Mouse (Mus musculus): ENCODE data around the gene Shc3. TPM values are rescaled to one million over a fixed set of nuclear protein-coding genes. Genes with fewer than 3 reads are reported as not detected.

Gene Shc3
- polyA plus RNA-seq, 1 experiment from 2014 or later: 0.31 TPM

DNA sequence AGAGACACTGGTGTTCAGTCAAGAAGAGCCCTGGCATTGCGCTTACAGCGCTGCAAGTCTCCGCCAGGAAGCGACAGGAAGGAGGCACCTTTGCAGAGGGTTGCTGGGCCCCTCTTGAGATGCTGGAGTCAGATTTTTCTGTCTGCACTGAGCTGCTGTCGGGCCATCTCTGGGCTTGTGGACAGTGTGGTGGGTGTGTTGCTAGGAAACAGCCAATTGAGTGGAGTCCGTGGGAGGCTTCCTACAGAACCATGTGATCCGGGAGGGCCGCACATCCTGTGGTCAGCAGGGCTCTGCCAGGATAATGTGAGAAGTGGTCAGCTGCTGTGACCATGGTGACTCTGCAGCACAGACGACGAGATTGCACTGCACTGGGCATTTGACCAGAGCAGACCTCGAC, 4.6 kb upstream of the Shc3 start:
- Histone ChIP-seq H3K9ac (replicated peaks; ENCODE audit: low read length) (no peak overlapping the region), H3K27ac (ENCODE audit: low read length) (no peak overlapping the region), H3K4me1 (ENCODE audit: insufficient read depth, low read length) (peaks cover 11% of the 10 kb centered on the region; the same call in 1 of the 2 replicates), H3K36me3 (ENCODE audit: insufficient read depth, low read length) (no peaks in the 10 kb centered on the region), H3K9me3 (ENCODE audit: low read length) (no peaks in the 10 kb centered on the region), H3K4me3 (ENCODE audit: low read length) (no peak overlapping the region), H3K27me3 (ENCODE audit: insufficient read depth, low read length) (peaks cover 17% of the 10 kb centered on the region; the same call in 1 of the 2 replicates), H3K4me2 (replicated peaks; ENCODE audit: low read depth, low read length) (peak overlapping the region; percentile 36)
- ATAC-seq (ENCODE audit: low FRiP score, low TSS enrichment): peak; percentile 91
- 17% methylated on average over 11 of the region's 11 CpGs for WGBS

DNA sequence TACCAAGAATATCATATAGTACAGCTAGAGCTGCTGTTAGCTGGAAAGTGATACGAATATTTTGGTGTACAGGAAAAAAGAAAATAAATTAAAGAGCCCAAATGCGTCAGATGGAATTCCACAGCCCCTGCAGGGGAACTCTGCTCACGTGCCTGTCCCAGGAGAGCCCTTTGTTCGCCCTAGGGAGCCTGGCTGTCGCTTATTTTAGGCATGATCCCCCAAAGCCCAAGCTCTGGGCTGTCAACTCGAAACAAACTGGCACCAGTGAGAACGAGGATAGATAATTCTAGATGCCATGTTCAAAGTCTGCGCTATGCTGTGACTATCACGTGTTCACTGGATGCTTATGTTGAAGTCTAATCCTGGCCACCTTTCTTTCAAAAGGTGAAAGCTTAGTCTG, 892 bp upstream of the Shc3 start:
- Histone ChIP-seq H3K9me3 (ENCODE audit: low read length) (no peaks in the 10 kb centered on the region), H3K36me3 (ENCODE audit: insufficient read depth, low read length) (no peaks in the 10 kb centered on the region), H3K4me2 (replicated peaks; ENCODE audit: low read depth, low read length) (0 out of 2 replicates have a peak overlapping the region, but pooled peaks have one; percentile 2), H3K4me3 (ENCODE audit: low read length) (no peak overlapping the region), H3K27me3 (ENCODE audit: insufficient read depth, low read length) (peaks cover 53% of the 10 kb centered on the region), H3K9ac (replicated peaks; ENCODE audit: low read length) (no peak overlapping the region), H3K4me1 (ENCODE audit: insufficient read depth, low read length) (peaks cover 25% of the 10 kb centered on the region), H3K27ac (ENCODE audit: low read length) (no peak overlapping the region)
- 11% methylated on average over 9 of the region's 9 CpGs for WGBS
- no peak for ATAC-seq (ENCODE audit: low FRiP score, low TSS enrichment)

GRCm38 (mm10) chr13:51569685-51570068, 458 bp upstream of the Shc3 start:
- Histone ChIP-seq H3K36me3 (ENCODE audit: insufficient read depth, low read length) (no peaks in the 10 kb centered on the region), H3K4me3 (ENCODE audit: low read length) (peak overlapping the region; percentile 33), H3K9ac (replicated peaks; ENCODE audit: low read length) (no peak overlapping the region), H3K27ac (ENCODE audit: low read length) (no peak overlapping the region), H3K4me2 (replicated peaks; ENCODE audit: low read depth, low read length) (peak overlapping the region; percentile 59), H3K9me3 (ENCODE audit: low read length) (no peaks in the 10 kb centered on the region), H3K4me1 (ENCODE audit: insufficient read depth, low read length) (peaks cover 25% of the 10 kb centered on the region), H3K27me3 (ENCODE audit: insufficient read depth, low read length) (peaks cover 57% of the 10 kb centered on the region)
- WGBS: 3% methylated on average over 7 of the region's 7 CpGs
- no peak for ATAC-seq (ENCODE audit: low FRiP score, low TSS enrichment)

DNA sequence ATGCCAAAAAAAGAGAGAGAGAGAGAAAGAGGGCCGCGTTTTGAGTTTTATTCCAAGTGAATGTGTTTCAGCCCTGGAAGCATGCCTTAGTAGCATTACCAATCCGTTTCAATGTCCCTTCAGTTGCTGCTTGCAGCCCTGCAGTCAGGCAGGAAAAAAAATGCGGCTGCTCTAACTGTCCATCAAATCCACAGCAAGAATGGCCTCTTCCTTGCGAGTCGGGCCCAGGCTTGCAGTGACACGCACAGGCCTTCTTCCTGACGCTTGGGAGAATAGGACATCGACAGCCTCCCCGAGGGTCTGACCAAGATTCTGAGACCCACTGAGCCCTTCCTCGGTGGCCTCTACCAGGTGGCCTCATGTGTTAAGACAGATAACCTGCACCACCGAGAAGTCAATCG, 718 bp downstream of the Shc3 start:
- H3K4me2 ChIP-seq (replicated peaks; ENCODE audit: low read depth, low read length): peak overlapping the region; percentile 59
- no peak overlapping the region for H3K9ac ChIP-seq (replicated peaks; ENCODE audit: low read length)
- no peak for ATAC-seq (ENCODE audit: low FRiP score, low TSS enrichment)
- 3% methylated on average over 13 of the region's 13 CpGs for WGBS
- no peaks in the 10 kb centered on the region for H3K36me3 ChIP-seq (ENCODE audit: insufficient read depth, low read length)
- peaks cover 60% of the 10 kb centered on the region for H3K27me3 ChIP-seq (ENCODE audit: insufficient read depth, low read length)
- no peak overlapping the region for H3K27ac ChIP-seq (ENCODE audit: low read length)
- no peaks in the 10 kb centered on the region for H3K9me3 ChIP-seq (ENCODE audit: low read length)
- peak overlapping the region; percentile 33 for H3K4me3 ChIP-seq (ENCODE audit: low read length)
- peaks cover 20% of the 10 kb centered on the region for H3K4me1 ChIP-seq (ENCODE audit: insufficient read depth, low read length)

- H3K4me3 ChIP-seq (ENCODE audit: low read length): peak overlapping the region; percentile 47
- H3K4me1 ChIP-seq (ENCODE audit: insufficient read depth, low read length): peaks cover 20% of the 10 kb centered on the region
- H3K27me3 ChIP-seq (ENCODE audit: insufficient read depth, low read length): peaks cover 62% of the 10 kb centered on the region
- no peak overlapping the region for H3K27ac ChIP-seq (ENCODE audit: low read length)
- H3K9ac ChIP-seq (replicated peaks; ENCODE audit: low read length): peak overlapping the region; percentile 37
- no peaks in the 10 kb centered on the region for H3K36me3 ChIP-seq (ENCODE audit: insufficient read depth, low read length)
- H3K9me3 ChIP-seq (ENCODE audit: low read length): no peaks in the 10 kb centered on the region
- peak overlapping the region; percentile 65 for H3K4me2 ChIP-seq (replicated peaks; ENCODE audit: low read depth, low read length)
- whole genome bisulfite sequencing: 0% methylated on average over 38 of the region's 38 CpGs
- no peak; the same call in 1 of the 2 replicates for ATAC-seq (ENCODE audit: low FRiP score, low TSS enrichment)
Observed at GRCm38 (mm10) chr13:51567411-51567851, 1.8 kb downstream of the Shc3 start.

- Histone ChIP-seq H3K9me3 (ENCODE audit: low read length) (no peaks in the 10 kb centered on the region), H3K4me2 (replicated peaks; ENCODE audit: low read depth, low read length) (peak overlapping the region; percentile 65), H3K36me3 (ENCODE audit: insufficient read depth, low read length) (no peaks in the 10 kb centered on the region), H3K4me1 (ENCODE audit: insufficient read depth, low read length) (peaks cover 20% of the 10 kb centered on the region), H3K4me3 (ENCODE audit: low read length) (peak overlapping the region; percentile 47), H3K27ac (ENCODE audit: low read length) (no peak overlapping the region), H3K27me3 (ENCODE audit: insufficient read depth, low read length) (peaks cover 61% of the 10 kb centered on the region), H3K9ac (replicated peaks; ENCODE audit: low read length) (peak overlapping the region; percentile 37)
- WGBS: under 1% methylated on average over 41 of the region's 42 CpGs
- no peak; the same call in 1 of the 2 replicates for ATAC-seq (ENCODE audit: low FRiP score, low TSS enrichment)
Observed at GRCm38 (mm10) chr13:51567078-51567395, 2.2 kb downstream of the Shc3 start.

DNA sequence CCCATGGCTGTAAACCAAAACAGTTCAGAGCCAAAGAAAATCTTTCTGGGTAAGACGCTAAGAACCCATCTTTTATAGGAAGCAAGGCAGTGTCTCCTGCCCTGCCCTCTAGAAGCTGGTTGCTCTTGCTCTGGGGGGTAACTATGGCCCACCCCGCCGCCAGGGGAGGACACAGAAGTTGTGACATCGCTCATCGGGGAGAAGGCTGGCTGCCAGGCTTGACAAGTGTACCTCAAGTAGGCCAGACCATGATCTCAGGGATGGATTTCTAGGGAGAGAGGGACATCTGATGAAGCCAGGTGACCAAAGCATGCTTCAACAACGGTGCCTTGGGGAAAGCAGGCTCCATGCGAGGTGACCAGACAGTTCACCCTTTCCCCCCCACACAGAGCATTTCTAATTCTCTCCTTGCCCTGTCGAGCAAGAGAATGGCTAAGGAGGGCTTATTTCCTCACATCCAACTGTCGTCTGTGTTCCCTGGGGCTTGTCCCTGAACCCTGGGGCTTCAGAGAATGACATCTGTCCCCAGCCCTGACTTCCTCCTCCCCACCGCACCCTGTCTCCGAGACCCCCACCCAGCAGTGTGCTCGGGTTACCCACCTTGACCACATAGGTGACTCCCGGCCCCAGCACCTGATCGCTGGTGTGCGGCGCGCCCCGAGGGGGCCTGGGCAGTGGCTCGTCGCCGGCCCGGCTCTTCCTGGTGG, 2.7 kb downstream of the Shc3 start:
- H3K36me3 ChIP-seq (ENCODE audit: insufficient read depth, low read length): no peaks in the 10 kb centered on the region
- no peak overlapping the region for H3K27ac ChIP-seq (ENCODE audit: low read length)
- peaks cover 20% of the 10 kb centered on the region for H3K4me1 ChIP-seq (ENCODE audit: insufficient read depth, low read length)
- no peak for ATAC-seq (ENCODE audit: low FRiP score, low TSS enrichment)
- peak overlapping the region; percentile 47 for H3K4me3 ChIP-seq (ENCODE audit: low read length)
- peak overlapping the region; percentile 65 for H3K4me2 ChIP-seq (replicated peaks; ENCODE audit: low read depth, low read length)
- no peaks in the 10 kb centered on the region for H3K9me3 ChIP-seq (ENCODE audit: low read length)
- WGBS: 9% methylated on average over 22 of the region's 22 CpGs
- H3K9ac ChIP-seq (replicated peaks; ENCODE audit: low read length): peak overlapping the region; percentile 37
- H3K27me3 ChIP-seq (ENCODE audit: insufficient read depth, low read length): peaks cover 56% of the 10 kb centered on the region

- H3K27ac ChIP-seq (ENCODE audit: low read length): no peak overlapping the region
- no peak for ATAC-seq (ENCODE audit: low FRiP score, low TSS enrichment)
- H3K27me3 ChIP-seq (ENCODE audit: insufficient read depth, low read length): peaks cover 48% of the 10 kb centered on the region
- no peaks in the 10 kb centered on the region for H3K36me3 ChIP-seq (ENCODE audit: insufficient read depth, low read length)
- no peak overlapping the region for H3K4me3 ChIP-seq (ENCODE audit: low read length)
- no peak overlapping the region for H3K9ac ChIP-seq (replicated peaks; ENCODE audit: low read length)
- peaks cover 16% of the 10 kb centered on the region for H3K4me1 ChIP-seq (ENCODE audit: insufficient read depth, low read length)
- H3K9me3 ChIP-seq (ENCODE audit: low read length): no peaks in the 10 kb centered on the region
- H3K4me2 ChIP-seq (replicated peaks; ENCODE audit: low read depth, low read length): no peak overlapping the region
- WGBS: 81% methylated on average over 6 of the region's 6 CpGs
Observed at GRCm38 (mm10) chr13:51564741-51565140, 4.5 kb downstream of the Shc3 start.

DNA sequence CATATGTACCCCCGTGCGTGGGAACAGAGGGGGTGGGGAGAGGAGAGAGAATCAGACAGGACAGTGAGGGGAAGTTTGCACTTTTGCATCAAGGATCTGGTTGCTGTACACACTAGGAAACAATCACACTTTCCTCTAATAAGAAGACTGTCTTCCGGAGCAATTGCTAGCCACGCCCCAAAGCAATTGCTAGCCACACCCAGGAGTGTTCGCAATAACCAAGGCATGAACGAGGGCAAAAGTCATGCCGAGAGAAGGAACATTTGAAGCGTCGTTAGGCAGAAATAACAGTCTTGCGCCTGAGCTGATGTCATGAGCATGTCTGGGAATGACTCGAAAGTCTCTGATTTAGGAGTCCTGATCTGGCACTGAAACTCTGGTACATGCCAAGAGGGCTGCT, 15.9 kb downstream of the Shc3 start:
- Histone ChIP-seq H3K27me3 (ENCODE audit: insufficient read depth, low read length) (no peaks in the 10 kb centered on the region), H3K4me1 (ENCODE audit: insufficient read depth, low read length) (no peaks in the 10 kb centered on the region), H3K4me2 (replicated peaks; ENCODE audit: low read depth, low read length) (no peak overlapping the region), H3K9ac (replicated peaks; ENCODE audit: low read length) (no peak overlapping the region), H3K9me3 (ENCODE audit: low read length) (no peaks in the 10 kb centered on the region), H3K36me3 (ENCODE audit: insufficient read depth, low read length) (no peaks in the 10 kb centered on the region), H3K4me3 (ENCODE audit: low read length) (no peak overlapping the region), H3K27ac (ENCODE audit: low read length) (no peak overlapping the region)
- no peak for ATAC-seq (ENCODE audit: low FRiP score, low TSS enrichment)
- 59% methylated on average over 11 of the region's 11 CpGs for WGBS

GRCm38 (mm10) chr13:51552233-51552632, 17.0 kb downstream of the Shc3 start:
- Histone ChIP-seq H3K4me2 (replicated peaks; ENCODE audit: low read depth, low read length) (no peak overlapping the region), H3K27me3 (ENCODE audit: insufficient read depth, low read length) (no peaks in the 10 kb centered on the region), H3K9me3 (ENCODE audit: low read length) (no peaks in the 10 kb centered on the region), H3K27ac (ENCODE audit: low read length) (no peak overlapping the region), H3K4me1 (ENCODE audit: insufficient read depth, low read length) (no peaks in the 10 kb centered on the region), H3K4me3 (ENCODE audit: low read length) (no peak overlapping the region), H3K9ac (replicated peaks; ENCODE audit: low read length) (no peak overlapping the region), H3K36me3 (ENCODE audit: insufficient read depth, low read length) (no peaks in the 10 kb centered on the region)
- WGBS: 66% methylated on average over 3 of the region's 3 CpGs
- ATAC-seq (ENCODE audit: low FRiP score, low TSS enrichment): no peak
